Mouse (Mus musculus) frontal cortex, postnatal 10 days (tissue): ENCODE measurements around the gene Gm16405.
"Not testable (repeated sequence)": the region's sequence is repeated elsewhere in the genome, so short reads cannot be mapped to it uniquely, and the experiment has no call there.

ENCODE experiments used
- DNase-seq, 2 experiments: peaks; one replicate each; pipeline ENCODE4 v3.0.0; 2022; ENCODE audit warnings: low spot score in 2 of 2, mixed read lengths in 1 of 2

The Gm16405 gene

DNA sequence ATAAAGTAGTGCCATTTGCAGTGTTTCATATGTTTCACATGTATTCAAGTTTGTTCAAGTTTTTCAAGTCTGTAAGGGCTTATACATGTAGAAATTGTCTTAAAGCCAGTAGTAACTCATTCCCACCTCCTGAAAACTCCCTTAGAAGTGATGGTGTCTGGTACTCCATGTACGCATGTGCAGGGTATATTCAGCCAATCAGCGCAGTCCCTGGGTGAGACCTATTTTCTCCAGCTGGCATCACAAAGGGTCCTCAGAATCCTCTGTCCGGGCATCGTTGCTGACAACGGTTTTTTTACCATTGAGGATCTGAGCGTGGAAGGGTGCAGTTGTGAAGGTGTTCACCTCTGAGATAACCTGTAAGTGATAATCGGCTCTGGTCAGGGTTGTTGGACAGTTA lies at the start of gene Gm16405:
TSS of gene Gm16405 (plus strand) at position 301 of the 400 bp plus-strand sequence.
- DNase-seq: not testable (repeated sequence)
